In genomic region chr6:100437980-100438379, GRCm38 (mm10) we compare ENCODE assay signal across 9 mouse cellular contexts.
A peak's percentile ranks its signal among the peaks of the same experiment; 100 is the strongest.
DNase-seq lines count a peak whose midpoint lies in the region; ATAC-seq lines count a peak whose summit lies in the region.
"Had no signal": no experiment of that assay in that cellular context is flagged by ENCODE, and none has a peak within 500 bp of the region (broad histone marks: within the 10 kb centered on the region; RNA-seq: fewer than 3 reads in every experiment).

No protein-coding gene starts in this region.

- no peak overlapping the region for H3K9ac ChIP-seq in heart, embryonic 12.5 days
- no peak overlapping the region for H3K9ac ChIP-seq in intestine, embryonic 14.5 days (ENCODE audit: low read length)
- H3K9ac ChIP-seq in midbrain, embryonic 15.5 days, result peak overlapping the region; percentile 12; the same call in 1 of the 2 replicates

- no peak overlapping the region; the same call in 1 of the 2 replicates for H3K4me3 ChIP-seq in heart, embryonic 12.5 days
- H3K4me3 ChIP-seq in embryonic facial prominence, embryonic 10.5 days, result peak overlapping the region; percentile 42
- no peak overlapping the region for H3K4me3 ChIP-seq in intestine, embryonic 14.5 days (ENCODE audit: low read depth, low read length)
- H3K4me3 ChIP-seq in midbrain, embryonic 15.5 days, result no peak overlapping the region

- ATAC-seq in heart, embryonic 12.5 days (ENCODE audit: insufficient number of reproducible peaks, low FRiP score), result no peak
- 0 out of 2 replicates have a peak, but pooled peaks have one; percentile 20 for ATAC-seq in intestine, embryonic 14.5 days (replicated peaks; ENCODE audit: low FRiP score, low TSS enrichment, low read depth)
- peak; percentile 18; the same call in 1 of the 2 replicates for ATAC-seq in midbrain, embryonic 15.5 days (replicated peaks)

- no peak overlapping the region for H3K27ac ChIP-seq in heart, embryonic 12.5 days (ENCODE audit: poor library complexity, severe bottlenecking)
- no peak overlapping the region for H3K27ac ChIP-seq in embryonic facial prominence, embryonic 10.5 days (replicated peaks)
- H3K27ac ChIP-seq in intestine, embryonic 14.5 days (ENCODE audit: low read depth), result no peak overlapping the region
- 0 out of 2 replicates have a peak overlapping the region, but pooled peaks have one; percentile 54 for H3K27ac ChIP-seq in midbrain, embryonic 15.5 days

- no peaks in the 10 kb centered on the region for H3K36me3 ChIP-seq in heart, embryonic 12.5 days
- no peaks in the 10 kb centered on the region for H3K36me3 ChIP-seq in embryonic facial prominence, embryonic 10.5 days (replicated peaks)
- no peaks in the 10 kb centered on the region for H3K36me3 ChIP-seq in intestine, embryonic 14.5 days (ENCODE audit: control insufficient read depth, insufficient read depth, low read length)
- no peaks in the 10 kb centered on the region for H3K36me3 ChIP-seq in midbrain, embryonic 15.5 days (replicated peaks)

- WGBS in heart, embryonic 12.5 days, result 24% methylated on average over 5 of the region's 5 CpGs
- WGBS in embryonic facial prominence, embryonic 10.5 days, result 38% methylated on average over 5 of the region's 5 CpGs
- 46% methylated on average over 5 of the region's 5 CpGs for WGBS in intestine, embryonic 14.5 days
- 34% methylated on average over 5 of the region's 5 CpGs for WGBS in midbrain, embryonic 15.5 days

- peaks cover 18% of the 10 kb centered on the region for H3K4me1 ChIP-seq in heart, embryonic 12.5 days (replicated peaks)
- H3K4me1 ChIP-seq in embryonic facial prominence, embryonic 10.5 days, result peaks cover 50% of the 10 kb centered on the region
- H3K4me1 ChIP-seq in intestine, embryonic 14.5 days (replicated peaks; ENCODE audit: control insufficient read depth, insufficient read depth, low read length), result peaks cover 17% of the 10 kb centered on the region
- peaks cover 21% of the 10 kb centered on the region for H3K4me1 ChIP-seq in midbrain, embryonic 15.5 days

- DNase-seq in heart, adult 9 months (ENCODE audit: low spot score in 2 of 2), result no peak
- DNase-seq in embryonic facial prominence, embryonic 10.5 days (ENCODE audit: low spot score), result no peak
- DNase-seq in intestine, embryonic 14.5 days (ENCODE audit: low spot score), result no peak
- no peak for DNase-seq in left cerebral cortex, postnatal 14 days (ENCODE audit: low spot score in 2 of 2)
- DNase-seq in layer of hippocampus, postnatal 10 days (ENCODE audit: low spot score in 2 of 2), result no peak
- no peak for DNase-seq in lung, postnatal 4 days
- DNase-seq: adrenal gland, adult 8-10 months had no signal

- peaks cover 43% of the 10 kb centered on the region for H3K27me3 ChIP-seq in heart, embryonic 12.5 days (replicated peaks)
- H3K27me3 ChIP-seq in embryonic facial prominence, embryonic 10.5 days (replicated peaks; ENCODE audit: low read depth, poor library complexity, severe bottlenecking), result peaks cover 97% of the 10 kb centered on the region
- H3K27me3 ChIP-seq in intestine, embryonic 14.5 days (replicated peaks; ENCODE audit: control insufficient read depth, insufficient read depth, low read length), result no peaks in the 10 kb centered on the region
- peaks cover 16% of the 10 kb centered on the region; the same call in 1 of the 2 replicates for H3K27me3 ChIP-seq in midbrain, embryonic 15.5 days (replicated peaks)

- H3K9me3 ChIP-seq in heart, embryonic 12.5 days (replicated peaks), result 0 out of 2 replicates have a peak, but pooled peaks cover 5% of the 10 kb centered on the region
- H3K9me3 ChIP-seq in embryonic facial prominence, embryonic 10.5 days, result peaks cover 3% of the 10 kb centered on the region; the same call in 1 of the 2 replicates
- H3K9me3 ChIP-seq in intestine, embryonic 14.5 days (ENCODE audit: control insufficient read depth, low read length), result no peaks in the 10 kb centered on the region
- no peaks in the 10 kb centered on the region for H3K9me3 ChIP-seq in midbrain, embryonic 15.5 days

- peak overlapping the region; percentile 72 for H3K4me2 ChIP-seq in heart, embryonic 12.5 days
- H3K4me2 ChIP-seq in intestine, embryonic 14.5 days (ENCODE audit: low read length), result peak overlapping the region; percentile 51; the same call in 1 of the 2 replicates
- peak overlapping the region; percentile 71 for H3K4me2 ChIP-seq in midbrain, embryonic 15.5 days

- intact Hi-C loops in left cerebral cortex, postnatal 14 days (cut with DNase I), result no loop called here
